ENCODE assay signal across 8 mouse cellular contexts in genomic region chr11:69408541-69409377, GRCm38 (mm10). TPM values are rescaled to one million over a fixed set of nuclear protein-coding genes. Genes with fewer than 3 reads are reported as not detected.
A peak's percentile ranks its signal among the peaks of the same experiment; 100 is the strongest.
DNase-seq lines count a peak whose midpoint lies in the region; ATAC-seq and TF ChIP-seq lines count a peak whose summit lies in the region.

No protein-coding gene starts in this region.

- WGBS in forebrain, embryonic 10.5 days, result under 1% methylated on average over 33 of the region's 33 CpGs
- under 1% methylated on average over 33 of the region's 33 CpGs for WGBS in heart, embryonic 14.5 days
- under 1% methylated on average over 33 of the region's 33 CpGs for WGBS in liver, embryonic 12.5 days (ENCODE audit: insufficient replicate concordance)
- under 1% methylated on average over 33 of the region's 33 CpGs for WGBS in stomach, embryonic 14.5 days

- ATAC-seq in heart, embryonic 14.5 days (ENCODE audit: insufficient number of reproducible peaks, insufficient read depth, low FRiP score, low read depth), result peak; percentile 49
- ATAC-seq in liver, embryonic 12.5 days, result peak; percentile 84
- peak; percentile 72 for ATAC-seq in stomach, embryonic 14.5 days (ENCODE audit: insufficient number of reproducible peaks, insufficient read depth, low FRiP score, low read depth)

- peak; percentile 92 for DNase-seq in CD4-positive, CD25-positive, alpha-beta regulatory T cell, adult 2 months (ENCODE audit: low read depth, low spot score)
- DNase-seq in brain, embryonic 14.5 days (ENCODE audit: low read depth), result peak; percentile 97
- peak; percentile 80 for DNase-seq in forebrain, embryonic 10.5 days (ENCODE audit: extremely low spot score, low spot score)
- DNase-seq in kidney, postnatal 10 days, result peak; percentile 84
- DNase-seq in naive thymus-derived CD4-positive, alpha-beta T cell, adult 2 months (ENCODE audit: low read depth), result peak; percentile 93

- H3K4me2 ChIP-seq in heart, embryonic 14.5 days (ENCODE audit: low read length), result peak overlapping the region; percentile 77
- peak overlapping the region; percentile 100 for H3K4me2 ChIP-seq in liver, embryonic 12.5 days
- H3K4me2 ChIP-seq in stomach, embryonic 14.5 days (replicated peaks; ENCODE audit: low read depth, low read length), result peak overlapping the region; percentile 99

- H3K4me3 ChIP-seq in forebrain, embryonic 10.5 days, result peak overlapping the region; percentile 79
- peak overlapping the region; percentile 75 for H3K4me3 ChIP-seq in heart, embryonic 14.5 days (ENCODE audit: control insufficient read depth in 1 of 2, insufficient read depth in 1 of 2, low read depth in 1 of 2, low read length in 2 of 2)
- H3K4me3 ChIP-seq in liver, embryonic 12.5 days, result peak overlapping the region; percentile 72
- peak overlapping the region; percentile 84 for H3K4me3 ChIP-seq in stomach, embryonic 14.5 days (ENCODE audit: low read depth, low read length)

- H3K9ac ChIP-seq in heart, embryonic 14.5 days (ENCODE audit: low read length), result peak overlapping the region; percentile 94
- H3K9ac ChIP-seq in liver, embryonic 12.5 days, result peak overlapping the region; percentile 82
- peak overlapping the region; percentile 84 for H3K9ac ChIP-seq in stomach, embryonic 14.5 days (replicated peaks; ENCODE audit: low read depth, low read length)

- TF ChIP-seq CTCF in brain, embryonic 14.5 days (IDR thresholded peaks at IDR 0.05; ENCODE audit: borderline replicate concordance, extremely low read depth, insufficient read depth, insufficient read length), result no peak

- no peaks in the 10 kb centered on the region for H3K27me3 ChIP-seq in forebrain, embryonic 10.5 days (ENCODE audit: poor library complexity, severe bottlenecking)
- no peaks in the 10 kb centered on the region for H3K27me3 ChIP-seq in heart, embryonic 14.5 days (ENCODE audit: control insufficient read depth, insufficient read depth, low read length)
- H3K27me3 ChIP-seq in liver, embryonic 12.5 days (replicated peaks), result no peaks in the 10 kb centered on the region
- no peaks in the 10 kb centered on the region for H3K27me3 ChIP-seq in stomach, embryonic 14.5 days (ENCODE audit: control insufficient read depth, insufficient read depth, low read length)

- H3K4me1 ChIP-seq in forebrain, embryonic 10.5 days, result peaks cover 70% of the 10 kb centered on the region
- peaks cover 24 to 29% of the 10 kb centered on the region in 2 experiments for H3K4me1 ChIP-seq in heart, embryonic 14.5 days (ENCODE audit: control insufficient read depth in 2 of 2, insufficient read depth in 2 of 2, low read length in 2 of 2)
- H3K4me1 ChIP-seq in liver, embryonic 12.5 days, result peaks cover 54% of the 10 kb centered on the region
- H3K4me1 ChIP-seq in stomach, embryonic 14.5 days (ENCODE audit: control insufficient read depth, insufficient read depth, low read length), result peaks cover 30% of the 10 kb centered on the region

- TF ChIP-seq POLR2A in brain, embryonic 14.5 days (IDR thresholded peaks at IDR 0.05; ENCODE audit: borderline replicate concordance, extremely low read depth, insufficient read depth, insufficient read length, poor library complexity, severe bottlenecking), result no peak

- peaks cover 70% of the 10 kb centered on the region for H3K36me3 ChIP-seq in forebrain, embryonic 10.5 days (replicated peaks)
- peaks cover 61% of the 10 kb centered on the region for H3K36me3 ChIP-seq in heart, embryonic 14.5 days (ENCODE audit: control insufficient read depth, insufficient read depth, low read length)
- H3K36me3 ChIP-seq in liver, embryonic 12.5 days, result peaks cover 44% of the 10 kb centered on the region
- peaks cover 57% of the 10 kb centered on the region for H3K36me3 ChIP-seq in stomach, embryonic 14.5 days (ENCODE audit: control insufficient read depth, insufficient read depth, low read length)

- no peaks in the 10 kb centered on the region for H3K9me3 ChIP-seq in forebrain, embryonic 10.5 days
- H3K9me3 ChIP-seq in heart, embryonic 14.5 days (ENCODE audit: control insufficient read depth, low read length), result no peaks in the 10 kb centered on the region
- H3K9me3 ChIP-seq in liver, embryonic 12.5 days (replicated peaks), result no peaks in the 10 kb centered on the region
- H3K9me3 ChIP-seq in stomach, embryonic 14.5 days (ENCODE audit: control insufficient read depth, low read depth, low read length), result no peaks in the 10 kb centered on the region

- H3K27ac ChIP-seq in forebrain, embryonic 10.5 days, result peak overlapping the region; percentile 99
- peak overlapping the region; percentile 96 to 98 for H3K27ac ChIP-seq in heart, embryonic 14.5 days (replicated peaks in 1 of 2; ENCODE audit: control insufficient read depth in 1 of 2, insufficient read depth in 1 of 2, low read depth in 2 of 2, low read length in 2 of 2)
- H3K27ac ChIP-seq in liver, embryonic 12.5 days, result peak overlapping the region; percentile 94
- H3K27ac ChIP-seq in stomach, embryonic 14.5 days (ENCODE audit: low read length), result peak overlapping the region; percentile 99

RNA-seq across cellular contexts. Expression of gene Kdm6b, which starts 4.7 kb away (rescaled TPM):
- 12.4 and 38.7 TPM in 2 replicates for polyA plus RNA-seq in brain, embryonic 14.5 days (2012; rRNA removed)
- polyA plus RNA-seq in forebrain, embryonic 10.5 days (2016; fragmentation: Nextera tagmentation; extraction: Ambion mirVana), result 31.7 TPM in 2 replicates
- polyA plus RNA-seq in heart, embryonic 14.5 days (2014; fragmentation: Nextera tagmentation; extraction: Ambion mirVana), result 18.0 and 22.0 TPM in 2 replicates
- 7.1 and 7.5 TPM in 2 replicates for polyA plus RNA-seq in liver, embryonic 12.5 days (2016; fragmentation: Nextera tagmentation; extraction: Ambion mirVana)
- 30.6 and 34.3 TPM in 2 replicates for polyA plus RNA-seq in stomach, embryonic 14.5 days (2014; fragmentation: Nextera tagmentation; extraction: Ambion mirVana)

RNA-seq across cellular contexts. Expression of gene Tmem88, which starts 10.7 kb away (rescaled TPM):
- polyA plus RNA-seq in brain, embryonic 14.5 days (2012; rRNA removed), result 5.7 TPM in 2 replicates
- polyA plus RNA-seq in forebrain, embryonic 10.5 days (2016; fragmentation: Nextera tagmentation; extraction: Ambion mirVana), result 23.3 and 23.4 TPM in 2 replicates
- 43.1 and 46.7 TPM in 2 replicates for polyA plus RNA-seq in heart, embryonic 14.5 days (2014; fragmentation: Nextera tagmentation; extraction: Ambion mirVana)
- 14.4 and 15.4 TPM in 2 replicates for polyA plus RNA-seq in liver, embryonic 12.5 days (2016; fragmentation: Nextera tagmentation; extraction: Ambion mirVana)
- 30.0 and 30.3 TPM in 2 replicates for polyA plus RNA-seq in stomach, embryonic 14.5 days (2014; fragmentation: Nextera tagmentation; extraction: Ambion mirVana)

RNA-seq across cellular contexts. Expression of gene Cyb5d1, which starts 13.3 kb away (rescaled TPM):
- polyA plus RNA-seq in brain, embryonic 14.5 days (2012; rRNA removed), result 26.7 and 28.7 TPM in 2 replicates
- 47.3 and 54.6 TPM in 2 replicates for polyA plus RNA-seq in forebrain, embryonic 10.5 days (2016; fragmentation: Nextera tagmentation; extraction: Ambion mirVana)
- polyA plus RNA-seq in heart, embryonic 14.5 days (2014; fragmentation: Nextera tagmentation; extraction: Ambion mirVana), result 19.9 and 22.1 TPM in 2 replicates
- polyA plus RNA-seq in liver, embryonic 12.5 days (2016; fragmentation: Nextera tagmentation; extraction: Ambion mirVana), result 15.1 and 15.7 TPM in 2 replicates
- 15.0 and 23.5 TPM in 2 replicates for polyA plus RNA-seq in stomach, embryonic 14.5 days (2014; fragmentation: Nextera tagmentation; extraction: Ambion mirVana)

RNA-seq across cellular contexts. Expression of gene Naa38, which starts 13.5 kb away (rescaled TPM):
- polyA plus RNA-seq in brain, embryonic 14.5 days (2012; rRNA removed), result 84.1 and 111 TPM in 2 replicates
- polyA plus RNA-seq in forebrain, embryonic 10.5 days (2016; fragmentation: Nextera tagmentation; extraction: Ambion mirVana), result 131 and 136 TPM in 2 replicates
- polyA plus RNA-seq in heart, embryonic 14.5 days (2014; fragmentation: Nextera tagmentation; extraction: Ambion mirVana), result 158 and 174 TPM in 2 replicates
- 111 and 119 TPM in 2 replicates for polyA plus RNA-seq in liver, embryonic 12.5 days (2016; fragmentation: Nextera tagmentation; extraction: Ambion mirVana)
- 158 and 177 TPM in 2 replicates for polyA plus RNA-seq in stomach, embryonic 14.5 days (2014; fragmentation: Nextera tagmentation; extraction: Ambion mirVana)

RNA-seq across cellular contexts. Expression of gene Chd3, which starts 39.6 kb away (rescaled TPM):
- 321 and 358 TPM in 2 replicates for polyA plus RNA-seq in brain, embryonic 14.5 days (2012; rRNA removed)
- 40.7 and 44.9 TPM in 2 replicates for polyA plus RNA-seq in forebrain, embryonic 10.5 days (2016; fragmentation: Nextera tagmentation; extraction: Ambion mirVana)
- polyA plus RNA-seq in heart, embryonic 14.5 days (2014; fragmentation: Nextera tagmentation; extraction: Ambion mirVana), result 16.5 TPM in 2 replicates
- polyA plus RNA-seq in liver, embryonic 12.5 days (2016; fragmentation: Nextera tagmentation; extraction: Ambion mirVana), result 4.7 and 6.4 TPM in 2 replicates
- 85.3 and 87.4 TPM in 2 replicates for polyA plus RNA-seq in stomach, embryonic 14.5 days (2014; fragmentation: Nextera tagmentation; extraction: Ambion mirVana)

Comparison
In these comparisons a context has a peak if more than half of its experiments do, and no peak if none do; other contexts are left out.
1. Peak in every context shown above with its lines: DNase-seq, ATAC-seq, H3K4me3 ChIP-seq and H3K27ac ChIP-seq.